Mouse (Mus musculus): ENCODE measurements at regions not wholly inside any gene's neighbourhood (a gene's known extent, or its start where the extent isn't known, plus 50 kb on each side); places are given as distances from the start of the nearest gene placed in this dataset.

GRCm38 (mm10) chr12:86830247-86830585, 54.4 kb downstream of the Irf2bpl start:
- no peaks in the 10 kb centered on the region for H3K36me3 ChIP-seq (ENCODE audit: control insufficient read depth, insufficient read depth, low read length)
- no peaks in the 10 kb centered on the region for H3K27me3 ChIP-seq (replicated peaks; ENCODE audit: control insufficient read depth, insufficient read depth, low read length)
- no peak overlapping the region for H3K4me3 ChIP-seq (ENCODE audit: insufficient read depth, low read depth, low read length)
- no peak overlapping the region for H3K27ac ChIP-seq (ENCODE audit: insufficient read depth, low read depth, low read length)
- 71% methylated on average over 8 of the region's 8 CpGs for WGBS
- TF ChIP-seq POLR2A (IDR thresholded peaks at IDR 0.05; ENCODE audit: low read depth, low read length) (no peak), CTCF (conservative IDR thresholded peaks at IDR 0.05; ENCODE audit: insufficient read depth, insufficient read length, low read depth, low read length) (no peak)
- H3K4me1 ChIP-seq (ENCODE audit: control insufficient read depth, insufficient read depth, low read length) = peaks cover 47% of the 10 kb centered on the region
- peak; percentile 67 for DNase-seq

DNA sequence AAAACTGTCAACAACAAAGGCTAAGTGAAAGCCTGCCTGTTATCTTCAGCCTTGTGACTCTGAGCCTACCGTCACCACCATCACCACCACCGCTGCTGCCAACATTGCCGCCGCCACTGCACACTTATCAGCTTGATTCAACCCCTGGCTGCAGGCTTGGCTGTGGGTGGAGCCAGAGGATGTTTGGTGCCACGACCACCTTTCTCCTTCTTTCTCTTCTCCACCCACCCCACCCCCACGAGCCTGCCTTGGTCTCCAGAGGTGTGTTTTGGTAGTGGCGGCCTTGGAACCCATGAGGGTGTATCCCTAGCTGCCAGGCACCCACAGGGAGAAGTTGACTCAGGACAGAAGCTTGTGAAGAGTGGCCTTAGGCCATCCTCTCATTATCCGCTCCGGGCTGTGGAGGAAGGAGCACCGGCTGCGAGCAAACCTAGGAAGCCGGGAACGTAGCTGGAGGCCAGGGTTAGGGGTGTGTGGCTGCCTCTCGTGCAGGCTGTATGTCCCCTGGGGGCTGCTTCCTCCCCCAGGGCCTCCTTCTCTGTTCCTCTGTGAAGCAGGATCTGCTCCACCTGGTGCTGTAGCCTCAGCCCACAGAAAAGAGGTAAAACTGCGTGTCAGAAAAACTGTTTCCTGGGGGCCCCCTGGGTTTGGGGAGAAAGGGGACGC, 54.9 kb downstream of the Irf2bpl start:
- no peak for DNase-seq
- no peak overlapping the region for H3K27ac ChIP-seq (ENCODE audit: insufficient read depth, low read depth, low read length)
- H3K36me3 ChIP-seq (ENCODE audit: control insufficient read depth, insufficient read depth, low read length) = no peaks in the 10 kb centered on the region
- H3K27me3 ChIP-seq (replicated peaks; ENCODE audit: control insufficient read depth, insufficient read depth, low read length) = no peaks in the 10 kb centered on the region
- peaks cover 52% of the 10 kb centered on the region for H3K4me1 ChIP-seq (ENCODE audit: control insufficient read depth, insufficient read depth, low read length)
- 88% methylated on average over 16 of the region's 16 CpGs for WGBS
- no peak overlapping the region for H3K4me3 ChIP-seq (ENCODE audit: insufficient read depth, low read depth, low read length)
- TF ChIP-seq CTCF (conservative IDR thresholded peaks at IDR 0.05; ENCODE audit: insufficient read depth, insufficient read length, low read depth, low read length) = no peak
- TF ChIP-seq POLR2A (IDR thresholded peaks at IDR 0.05; ENCODE audit: low read depth, low read length) = no peak

DNA sequence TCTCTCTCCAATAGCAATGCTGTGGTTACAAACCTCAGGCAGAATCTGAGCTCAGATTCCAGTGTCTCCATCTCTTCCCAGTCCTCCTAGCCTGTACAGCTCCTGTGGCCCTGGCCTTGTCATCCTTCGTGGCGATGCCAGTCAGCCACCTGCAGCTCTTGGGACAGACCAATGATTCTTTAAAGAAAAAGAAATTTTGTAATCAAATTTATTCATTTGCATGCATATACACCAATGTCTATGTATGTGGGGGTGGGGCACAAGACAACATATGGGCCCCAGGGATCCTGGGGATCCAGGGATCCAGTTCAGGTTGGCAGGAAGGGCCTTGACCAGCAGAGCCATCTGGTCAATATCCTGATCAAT, 57.4 kb downstream of the Irf2bpl start:
- no peak overlapping the region for H3K4me3 ChIP-seq (ENCODE audit: insufficient read depth, low read depth, low read length)
- H3K4me1 ChIP-seq (ENCODE audit: control insufficient read depth, insufficient read depth, low read length) = peaks cover 47% of the 10 kb centered on the region
- no peak overlapping the region for H3K27ac ChIP-seq (ENCODE audit: insufficient read depth, low read depth, low read length)
- WGBS = 92% methylated on average over 2 of the region's 2 CpGs
- no peaks in the 10 kb centered on the region for H3K27me3 ChIP-seq (replicated peaks; ENCODE audit: control insufficient read depth, insufficient read depth, low read length)
- H3K36me3 ChIP-seq (ENCODE audit: control insufficient read depth, insufficient read depth, low read length) = no peaks in the 10 kb centered on the region
- no peak for DNase-seq
- TF ChIP-seq POLR2A (IDR thresholded peaks at IDR 0.05; ENCODE audit: low read depth, low read length) = no peak
- TF ChIP-seq CTCF (conservative IDR thresholded peaks at IDR 0.05; ENCODE audit: insufficient read depth, insufficient read length, low read depth, low read length) = no peak

GRCm38 (mm10) chr12:86826420-86827240, 58.0 kb downstream of the Irf2bpl start:
- TF ChIP-seq CTCF (conservative IDR thresholded peaks at IDR 0.05; ENCODE audit: insufficient read depth, insufficient read length, low read depth, low read length) = no peak
- no peaks in the 10 kb centered on the region for H3K27me3 ChIP-seq (replicated peaks; ENCODE audit: control insufficient read depth, insufficient read depth, low read length)
- DNase-seq = peak; percentile 67
- H3K27ac ChIP-seq (ENCODE audit: insufficient read depth, low read depth, low read length) = peak overlapping the region; percentile 58
- peaks cover 41% of the 10 kb centered on the region for H3K4me1 ChIP-seq (ENCODE audit: control insufficient read depth, insufficient read depth, low read length)
- no peaks in the 10 kb centered on the region for H3K36me3 ChIP-seq (ENCODE audit: control insufficient read depth, insufficient read depth, low read length)
- H3K4me3 ChIP-seq (ENCODE audit: insufficient read depth, low read depth, low read length) = no peak overlapping the region
- WGBS = 60% methylated on average over 13 of the region's 13 CpGs

DNA sequence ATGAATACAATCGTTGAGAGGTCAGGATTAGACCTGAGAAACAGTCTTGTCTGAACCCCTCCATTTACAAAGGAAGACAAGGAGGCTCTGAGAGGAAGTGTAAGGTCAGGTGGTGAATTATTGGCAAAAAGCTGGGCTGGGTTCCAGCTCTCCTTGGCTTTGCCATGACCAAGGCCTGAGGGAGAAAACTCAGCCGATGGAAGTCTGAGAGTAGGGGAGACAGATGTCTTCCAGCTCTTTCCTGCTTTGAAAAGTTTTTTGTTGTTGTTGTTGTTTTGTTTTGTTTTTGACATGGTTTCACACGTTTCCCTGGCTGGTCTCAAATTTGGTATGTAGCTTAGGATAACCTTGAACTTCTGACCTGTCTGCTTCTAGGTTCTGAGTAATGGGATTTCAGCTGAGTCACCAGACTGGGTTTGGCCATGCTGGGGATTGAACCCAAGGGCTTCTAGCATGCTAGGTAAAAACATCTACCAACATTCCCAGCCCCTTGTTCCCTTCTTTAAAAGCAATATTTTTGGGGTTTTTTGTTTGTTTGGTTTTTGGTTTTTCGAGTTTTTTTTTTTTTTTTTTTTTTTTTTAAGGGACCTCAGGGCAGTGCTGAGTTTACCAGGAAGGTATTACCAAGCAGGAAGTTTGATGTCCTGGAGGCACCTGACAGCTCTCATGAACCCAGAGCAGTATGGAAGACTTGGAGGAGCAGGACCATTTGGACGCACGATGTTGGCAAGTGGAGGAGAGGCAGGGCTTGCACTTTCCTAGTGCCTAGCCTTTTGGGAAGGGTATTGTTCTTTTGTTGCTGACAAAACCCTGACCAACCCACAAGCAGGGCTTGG, 58.8 kb downstream of the Irf2bpl start:
- peaks cover 38% of the 10 kb centered on the region for H3K4me1 ChIP-seq (ENCODE audit: control insufficient read depth, insufficient read depth, low read length)
- H3K27ac ChIP-seq (ENCODE audit: insufficient read depth, low read depth, low read length) = peak overlapping the region; percentile 85
- no peak overlapping the region for H3K4me3 ChIP-seq (ENCODE audit: insufficient read depth, low read depth, low read length)
- DNase-seq = peak; percentile 93
- no peaks in the 10 kb centered on the region for H3K36me3 ChIP-seq (ENCODE audit: control insufficient read depth, insufficient read depth, low read length)
- TF ChIP-seq POLR2A (IDR thresholded peaks at IDR 0.05; ENCODE audit: low read depth, low read length) (no peak), CTCF (conservative IDR thresholded peaks at IDR 0.05; ENCODE audit: insufficient read depth, insufficient read length, low read depth, low read length) (no peak)
- no peaks in the 10 kb centered on the region for H3K27me3 ChIP-seq (replicated peaks; ENCODE audit: control insufficient read depth, insufficient read depth, low read length)
- 40% methylated on average over 6 of the region's 6 CpGs for WGBS

DNA sequence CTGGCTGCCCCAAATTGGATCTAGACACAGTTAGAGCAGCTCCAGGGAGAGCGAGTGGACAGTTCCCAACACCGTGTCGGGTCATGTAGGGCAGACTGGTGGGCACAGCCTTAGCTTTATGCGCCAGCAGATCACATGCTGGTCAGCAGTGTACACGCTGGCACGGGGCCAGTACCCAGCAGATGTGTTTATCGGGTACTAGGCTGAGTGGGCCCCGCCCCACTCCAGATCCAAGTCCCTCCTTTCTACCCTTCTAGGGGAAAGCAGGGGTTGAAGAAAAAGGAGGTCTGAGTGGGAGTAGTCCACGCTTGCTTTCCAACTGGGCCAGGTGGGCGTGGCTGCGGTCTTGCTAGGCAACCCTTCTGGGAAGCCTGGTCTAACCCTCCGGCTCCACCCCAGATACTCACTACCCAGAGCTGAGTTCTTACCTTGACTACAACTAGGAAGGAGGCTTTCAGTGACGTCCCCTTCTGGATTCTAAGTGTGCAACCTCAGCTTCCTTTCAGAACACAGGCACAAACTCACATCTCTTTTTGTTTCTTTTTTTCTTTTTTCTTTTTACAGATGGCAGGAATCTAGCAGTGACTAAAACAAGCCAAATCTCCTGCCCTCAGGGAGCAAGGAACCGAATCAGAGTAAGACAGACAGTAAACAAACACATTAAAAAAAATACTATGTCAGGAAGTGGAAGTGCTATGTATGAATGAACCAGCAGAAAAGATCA, 59.6 kb downstream of the Irf2bpl start:
- WGBS = 3% methylated on average over 14 of the region's 14 CpGs
- H3K27me3 ChIP-seq (replicated peaks; ENCODE audit: control insufficient read depth, insufficient read depth, low read length) = no peaks in the 10 kb centered on the region
- H3K27ac ChIP-seq (ENCODE audit: insufficient read depth, low read depth, low read length) = peak overlapping the region; percentile 85
- TF ChIP-seq CTCF (conservative IDR thresholded peaks at IDR 0.05; ENCODE audit: insufficient read depth, insufficient read length, low read depth, low read length) (no peak), POLR2A (IDR thresholded peaks at IDR 0.05; ENCODE audit: low read depth, low read length) (no peak)
- H3K4me3 ChIP-seq (ENCODE audit: insufficient read depth, low read depth, low read length) = no peak overlapping the region
- peaks cover 33% of the 10 kb centered on the region for H3K4me1 ChIP-seq (ENCODE audit: control insufficient read depth, insufficient read depth, low read length)
- no peaks in the 10 kb centered on the region for H3K36me3 ChIP-seq (ENCODE audit: control insufficient read depth, insufficient read depth, low read length)
- peak; percentile 97 for DNase-seq

Data from kidney, adult 2 months (tissue).